Mouse (Mus musculus): Measurements from ENCODE around the gene 4930583I09Rik.

4930583I09Rik gene

GRCm38 (mm10) chr17:64802168-64802955, 33.5 kb downstream of the 4930583I09Rik start:
- peak in 1 of 2 experiments; percentile 20 for DNase-seq

GRCm38 (mm10) chr17:64792623-64793022, 43.2 kb downstream of the 4930583I09Rik start:
- DNase-seq = no peak

- DNase-seq = no peak
Measured at GRCm38 (mm10) chr17:64792076-64792475, 43.8 kb downstream of the 4930583I09Rik start.

GRCm38 (mm10) chr17:64789175-64789574, 46.7 kb downstream of the 4930583I09Rik start:
- peak in 1 of 2 experiments; percentile 30 for DNase-seq

GRCm38 (mm10) chr17:64788301-64788700, 47.6 kb downstream of the 4930583I09Rik start:
- DNase-seq = peak in 1 of 2 experiments; percentile 23

GRCm38 (mm10) chr17:64785961-64786360, 49.9 kb downstream of the 4930583I09Rik start:
- DNase-seq = no peak

Data from cerebellum, postnatal 14 days (tissue).